Mouse (Mus musculus): Measurements from ENCODE around the gene Mettl26.

- TF ChIP-seq CTCF (IDR thresholded peaks at IDR 0.05; ENCODE audit: insufficient read depth, low read length) (no peak), POLR2A (IDR thresholded peaks at IDR 0.05; ENCODE audit: borderline replicate concordance, extremely low read depth, low read depth, low read length) (no peak)
Observed at GRCm38 (mm10) chr17:25835301-25835700, 39.6 kb upstream of the Mettl26 start.

Data from lung, adult 2 months (tissue).